10 mouse cellular contexts compared by ENCODE assay signal in genomic region chr6:19282682-19283333, GRCm38 (mm10).
DNase-seq lines count a peak whose midpoint lies in the region; ATAC-seq lines count a peak whose summit lies in the region.
"Had no signal": no experiment of that assay in that cellular context is flagged by ENCODE, and none has a peak within 500 bp of the region (broad histone marks: within the 10 kb centered on the region; RNA-seq: fewer than 3 reads in every experiment).

No protein-coding gene starts in this region.

- peak; percentile 11 for DNase-seq in neural tube, embryonic 11.5 days (ENCODE audit: low spot score)
- DNase-seq in neural tube, embryonic 10.5 days (ENCODE audit: extremely low spot score, low spot score) = no peak
- DNase-seq in fat pad, adult 2 months (ENCODE audit: extremely low read depth, low read depth, low spot score) = peak; percentile 13
- peak; percentile 81 for DNase-seq in layer of hippocampus, adult 9-11 months
- peak; percentile 2 for DNase-seq in right cerebral cortex, postnatal 4 days
- no peak for DNase-seq in spleen, adult 18-20 months
- DNase-seq in heart, adult 11 months = no peak
- DNase-seq: heart, adult 2 months; liver, embryonic 13.5 days had no signal

- H3K4me3 ChIP-seq in neural tube, embryonic 11.5 days (ENCODE audit: low read depth, low read length) = no peak overlapping the region
- H3K4me3 ChIP-seq: heart, adult 2 months; intestine, embryonic 15.5 days; liver, embryonic 13.5 days had no signal

- ATAC-seq in neural tube, embryonic 11.5 days (ENCODE audit: insufficient read depth, low FRiP score, low TSS enrichment) = no peak
- ATAC-seq: intestine, embryonic 15.5 days had no signal

- WGBS in neural tube, embryonic 11.5 days = 68% methylated on average over 4 of the region's 4 CpGs

- H3K36me3 ChIP-seq in neural tube, embryonic 11.5 days (ENCODE audit: control insufficient read depth, insufficient read depth, low read length) = no peaks in the 10 kb centered on the region
- H3K36me3 ChIP-seq: intestine, embryonic 15.5 days; liver, embryonic 13.5 days had no signal

- H3K9me3 ChIP-seq in neural tube, embryonic 11.5 days (ENCODE audit: control insufficient read depth, low read length) = no peaks in the 10 kb centered on the region
- H3K9me3 ChIP-seq: intestine, embryonic 15.5 days; liver, embryonic 13.5 days had no signal

- H3K27me3 ChIP-seq in neural tube, embryonic 11.5 days (ENCODE audit: control insufficient read depth, insufficient read depth, low read length) = no peaks in the 10 kb centered on the region
- H3K27me3 ChIP-seq: intestine, embryonic 15.5 days; liver, embryonic 13.5 days had no signal

- H3K4me2 ChIP-seq in neural tube, embryonic 11.5 days (ENCODE audit: low read depth) = no peak overlapping the region
- H3K4me2 ChIP-seq: intestine, embryonic 15.5 days; liver, embryonic 13.5 days had no signal

- H3K27ac ChIP-seq in neural tube, embryonic 11.5 days (ENCODE audit: low read depth, low read length) = no peak overlapping the region
- H3K27ac ChIP-seq: heart, adult 2 months; intestine, embryonic 15.5 days; liver, embryonic 13.5 days had no signal

- H3K9ac ChIP-seq in neural tube, embryonic 11.5 days (ENCODE audit: low read length) = no peak overlapping the region
- H3K9ac ChIP-seq: intestine, embryonic 15.5 days; liver, embryonic 13.5 days had no signal

- H3K4me1 ChIP-seq in neural tube, embryonic 11.5 days (ENCODE audit: control insufficient read depth, insufficient read depth, low read length) = no peaks in the 10 kb centered on the region
- H3K4me1 ChIP-seq: intestine, embryonic 15.5 days; liver, embryonic 13.5 days had no signal

Comparison
In these comparisons a context has a peak if more than half of its experiments do, and no peak if none do; other contexts are left out.
1. DNase-seq: peak in neural tube, embryonic 11.5 days (single experiment), fat pad, adult 2 months (single experiment), layer of hippocampus, adult 9-11 months (single experiment) and right cerebral cortex, postnatal 4 days (single experiment); none in neural tube, embryonic 10.5 days (single experiment), spleen, adult 18-20 months (0 of 2) and heart, adult 11 months (single experiment).